Mouse (Mus musculus) midbrain, embryonic 13.5 days (tissue): ENCODE results near the gene Lrrc10b. TPM values are rescaled to one million over a fixed set of nuclear protein-coding genes. Genes with fewer than 3 reads are reported as not detected.

ENCODE experiments used
- ATAC-seq: fragments of 200-750 bp; cut with Nextera tagmentation; 2 replicates; pipeline ENCODE4 v1.8.0; 2017; ENCODE audit warnings: mild to moderate bottlenecking, moderate TSS enrichment, moderate library complexity
- H3K27ac ChIP-seq: fragments of 300-500 bp; sonication (generic); 2 replicates; pipeline ENCODE4 v1.5.1; 2015; ENCODE audit warnings: inconsistent platforms, mild to moderate bottlenecking, moderate library complexity
- H3K27me3 ChIP-seq: fragments of 300-500 bp; sonication (generic); 2 replicates; pipeline ENCODE4 v1.6.1; 2015; ENCODE audit warnings: mild to moderate bottlenecking, inconsistent platforms
- H3K36me3 ChIP-seq: fragments of 300-500 bp; sonication (generic); 2 replicates; pipeline ENCODE4 v1.6.1; 2015; ENCODE audit warnings: mild to moderate bottlenecking, inconsistent platforms
- H3K4me1 ChIP-seq: fragments of 300-500 bp; sonication (generic); replicated peaks from 2 replicates; pipeline ENCODE4 v1.6.1; 2015; ENCODE audit warnings: inconsistent platforms
- H3K4me2 ChIP-seq: fragments of 300-500 bp; sonication (generic); replicated peaks from 2 replicates; pipeline ENCODE4 v1.6.1; 2015; ENCODE audit warnings: moderate library complexity, mild to moderate bottlenecking, inconsistent platforms
- H3K4me3 ChIP-seq: fragments of 300-500 bp; sonication (generic); replicated peaks from 2 replicates; pipeline ENCODE4 v1.5.1; 2015; ENCODE audit warnings: mild to moderate bottlenecking, inconsistent platforms
- H3K9ac ChIP-seq: fragments of 300-500 bp; sonication (generic); replicated peaks from 2 replicates; pipeline ENCODE4 v1.6.1; 2015; ENCODE audit warnings: mild to moderate bottlenecking, inconsistent platforms
- H3K9me3 ChIP-seq: fragments of 300-500 bp; sonication (generic); 2 replicates; pipeline ENCODE4 v1.6.1; 2016; ENCODE audit warnings: mild to moderate bottlenecking, inconsistent platforms
- WGBS: fragments of 180-500 bp; shearing (Covaris S2); methylation state at CpG from one replicate; pipeline ENCODE4 v1.1.7; 2015; 5-methylcytosine and 5-hydroxymethylcytosine counted together
- polyA plus RNA-seq: library from polyadenylated mRNA; unstranded; fragments of >200 nt; fragmentation: Nextera tagmentation; extraction: Ambion mirVana; gene quantifications from 2 replicates; pipeline ENCODE4 v1.2.1, GENCODE M21; 2015

Lrrc10b gene
- polyA plus RNA-seq, 1 experiment from 2014 or later: 0.71 TPM

DNA sequence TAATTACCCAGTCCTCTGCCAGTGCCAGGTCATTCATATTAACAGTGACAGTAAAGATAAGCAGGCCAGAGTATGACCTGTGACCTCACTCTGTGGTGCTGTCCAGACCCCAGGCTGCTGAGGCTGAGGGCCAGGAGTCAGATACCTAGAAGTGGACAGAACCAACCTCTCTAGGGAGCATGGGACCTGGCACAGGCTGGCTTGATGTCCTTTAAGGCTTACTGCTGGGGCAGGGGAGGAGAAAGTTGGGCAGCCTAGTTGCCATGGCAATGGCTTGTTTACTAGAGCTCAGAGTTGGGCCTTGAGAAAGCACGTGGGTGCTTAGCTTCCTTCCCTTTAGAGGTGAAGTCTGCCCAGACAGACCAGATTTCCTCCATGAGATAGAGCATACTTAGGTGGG is 20.5 kb downstream of the Lrrc10b start:
- Histone ChIP-seq H3K4me2 (no peak overlapping the region), H3K36me3 (peaks cover 14% of the 10 kb centered on the region), H3K27ac (no peak overlapping the region), H3K9ac (no peak overlapping the region), H3K27me3 (no peaks in the 10 kb centered on the region), H3K9me3 (no peaks in the 10 kb centered on the region), H3K4me3 (no peak overlapping the region), H3K4me1 (peaks cover 3% of the 10 kb centered on the region)
- 24% methylated on average over 1 of the region's 1 CpGs for WGBS
- ATAC-seq: peak; percentile 4; the same call in 1 of the 2 replicates

DNA sequence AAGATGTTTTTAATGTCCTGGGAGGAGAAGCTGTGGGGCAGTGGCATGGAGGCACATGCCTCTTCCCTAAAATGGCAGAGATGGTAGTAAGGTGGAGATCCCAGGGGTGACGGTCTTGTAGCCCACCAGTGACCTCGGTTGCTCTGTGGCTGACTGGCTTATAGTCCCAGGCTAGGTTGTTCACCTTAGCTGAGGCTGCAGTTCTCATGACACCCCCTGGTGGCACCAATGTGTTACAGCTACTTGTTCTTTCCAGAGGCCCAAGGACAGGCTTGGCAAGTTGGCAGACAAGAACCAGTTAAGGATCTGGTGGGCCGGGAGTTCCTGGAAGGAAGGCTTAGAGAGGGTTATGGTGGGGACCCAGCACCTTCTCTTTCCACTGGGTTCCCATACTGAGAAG is 21.4 kb downstream of the Lrrc10b start:
- peaks cover 11% of the 10 kb centered on the region for H3K4me1 ChIP-seq
- H3K27ac ChIP-seq: no peak overlapping the region
- no peak overlapping the region for H3K4me2 ChIP-seq
- 0 out of 2 replicates have a peak, but pooled peaks cover under 1% of the 10 kb centered on the region for H3K27me3 ChIP-seq
- H3K9me3 ChIP-seq: no peaks in the 10 kb centered on the region
- peaks cover 12% of the 10 kb centered on the region for H3K36me3 ChIP-seq
- 31% methylated on average over 3 of the region's 3 CpGs for WGBS
- ATAC-seq: peak; percentile 53
- H3K9ac ChIP-seq: no peak overlapping the region
- H3K4me3 ChIP-seq: no peak overlapping the region

DNA sequence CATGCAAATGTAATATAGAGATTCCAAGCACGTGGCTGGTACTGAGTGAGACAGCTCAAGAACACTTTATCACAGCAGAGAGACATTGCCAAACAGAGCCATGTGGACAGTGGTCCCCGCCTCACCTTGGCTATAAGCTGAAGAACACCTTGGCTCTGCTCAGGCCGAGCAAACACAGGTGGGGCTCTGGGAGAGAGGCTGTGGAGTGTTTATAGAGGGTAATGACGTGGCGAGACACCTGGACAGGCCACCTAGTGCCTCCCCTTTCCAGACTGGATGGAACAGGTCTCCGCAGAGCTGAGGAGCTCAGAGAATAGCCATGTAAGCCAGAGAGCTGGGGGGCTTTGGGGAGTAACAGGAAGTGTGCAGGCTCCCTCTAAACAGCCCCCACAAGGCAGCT is 22.3 kb downstream of the Lrrc10b start:
- H3K4me1 ChIP-seq: peaks cover 19% of the 10 kb centered on the region
- H3K36me3 ChIP-seq: peaks cover 5% of the 10 kb centered on the region; the same call in 1 of the 2 replicates
- 81% methylated on average over 6 of the region's 6 CpGs for WGBS
- no peak overlapping the region for H3K4me2 ChIP-seq
- no peak for ATAC-seq
- no peak overlapping the region for H3K9ac ChIP-seq
- no peaks in the 10 kb centered on the region for H3K9me3 ChIP-seq
- H3K27ac ChIP-seq: no peak overlapping the region
- H3K4me3 ChIP-seq: no peak overlapping the region
- 0 out of 2 replicates have a peak, but pooled peaks cover 2% of the 10 kb centered on the region for H3K27me3 ChIP-seq

- H3K4me3 ChIP-seq: no peak overlapping the region
- H3K36me3 ChIP-seq: 0 out of 2 replicates have a peak, but pooled peaks cover under 1% of the 10 kb centered on the region
- 67% methylated on average over 9 of the region's 9 CpGs for WGBS
- H3K4me1 ChIP-seq: peaks cover 22% of the 10 kb centered on the region
- H3K9me3 ChIP-seq: no peaks in the 10 kb centered on the region
- no peak overlapping the region for H3K27ac ChIP-seq
- H3K4me2 ChIP-seq: no peak overlapping the region
- no peak overlapping the region for H3K9ac ChIP-seq
- no peak for ATAC-seq
- H3K27me3 ChIP-seq: 0 out of 2 replicates have a peak, but pooled peaks cover 2% of the 10 kb centered on the region
These were observed 23.3 kb downstream of the Lrrc10b start for GRCm38 (mm10) chr19:10433879-10434540.

DNA sequence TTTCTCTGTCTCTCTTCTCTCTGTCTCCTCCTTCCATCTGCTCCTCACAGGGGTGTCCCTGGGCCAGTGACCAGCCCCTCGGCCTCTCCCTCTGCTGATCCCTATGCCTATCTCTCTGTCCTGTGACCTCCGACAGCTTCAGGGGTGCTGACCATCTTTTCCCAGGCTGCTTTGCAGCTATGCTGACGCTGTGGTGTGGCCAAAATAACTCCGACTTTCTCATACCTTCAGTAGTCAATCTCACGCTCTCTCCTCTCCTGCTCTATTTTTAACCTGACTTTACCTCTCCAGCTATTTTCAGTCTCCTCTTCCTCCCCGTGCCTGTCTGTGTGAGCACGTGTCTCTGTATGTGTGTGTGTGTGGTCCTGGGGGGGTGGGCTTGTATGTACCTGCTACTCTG is 24.0 kb downstream of the Lrrc10b start:
- Histone ChIP-seq H3K36me3 (no peaks in the 10 kb centered on the region), H3K9me3 (no peaks in the 10 kb centered on the region), H3K27ac (no peak overlapping the region), H3K4me3 (no peak overlapping the region), H3K9ac (no peak overlapping the region), H3K4me2 (no peak overlapping the region), H3K27me3 (0 out of 2 replicates have a peak, but pooled peaks cover 2% of the 10 kb centered on the region), H3K4me1 (peaks cover 22% of the 10 kb centered on the region)
- no peak for ATAC-seq
- 80% methylated on average over 7 of the region's 7 CpGs for WGBS

DNA sequence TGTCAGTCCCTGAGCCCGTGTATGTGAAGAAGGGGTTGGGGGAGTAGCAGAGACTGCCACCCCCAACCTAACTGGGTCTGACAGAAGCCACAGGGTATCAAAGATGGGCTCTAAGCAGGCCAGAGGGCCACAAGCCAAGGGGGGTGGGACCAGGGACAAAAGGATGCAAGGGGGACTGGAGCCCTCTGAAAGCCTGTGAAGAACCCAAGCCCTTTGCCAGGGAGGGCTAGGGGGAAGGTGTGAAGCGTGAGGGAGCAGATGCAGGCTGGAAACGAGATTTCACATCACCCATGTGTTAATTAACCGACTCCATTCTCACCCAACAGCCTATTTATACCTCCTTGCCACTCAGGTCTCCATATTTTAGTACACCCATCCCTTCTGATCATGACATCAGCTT is 25.4 kb downstream of the Lrrc10b start:
- Histone ChIP-seq H3K4me1 (peaks cover 26% of the 10 kb centered on the region), H3K9me3 (no peaks in the 10 kb centered on the region), H3K27me3 (0 out of 2 replicates have a peak, but pooled peaks cover 2% of the 10 kb centered on the region), H3K9ac (no peak overlapping the region), H3K36me3 (no peaks in the 10 kb centered on the region), H3K4me2 (no peak overlapping the region), H3K27ac (no peak overlapping the region), H3K4me3 (no peak overlapping the region)
- 61% methylated on average over 4 of the region's 4 CpGs for WGBS
- ATAC-seq: 0 out of 2 replicates have a peak, but pooled peaks have one; percentile 3

- Histone ChIP-seq H3K4me1 (peaks cover 29% of the 10 kb centered on the region), H3K36me3 (no peaks in the 10 kb centered on the region), H3K9ac (no peak overlapping the region), H3K4me3 (no peak overlapping the region), H3K27me3 (0 out of 2 replicates have a peak, but pooled peaks cover 2% of the 10 kb centered on the region), H3K4me2 (no peak overlapping the region), H3K9me3 (no peaks in the 10 kb centered on the region), H3K27ac (no peak overlapping the region)
- peak; percentile 25 for ATAC-seq
- WGBS: 56% methylated on average over 3 of the region's 3 CpGs
These were observed 25.9 kb downstream of the Lrrc10b start for GRCm38 (mm10) chr19:10431410-10431809.

DNA sequence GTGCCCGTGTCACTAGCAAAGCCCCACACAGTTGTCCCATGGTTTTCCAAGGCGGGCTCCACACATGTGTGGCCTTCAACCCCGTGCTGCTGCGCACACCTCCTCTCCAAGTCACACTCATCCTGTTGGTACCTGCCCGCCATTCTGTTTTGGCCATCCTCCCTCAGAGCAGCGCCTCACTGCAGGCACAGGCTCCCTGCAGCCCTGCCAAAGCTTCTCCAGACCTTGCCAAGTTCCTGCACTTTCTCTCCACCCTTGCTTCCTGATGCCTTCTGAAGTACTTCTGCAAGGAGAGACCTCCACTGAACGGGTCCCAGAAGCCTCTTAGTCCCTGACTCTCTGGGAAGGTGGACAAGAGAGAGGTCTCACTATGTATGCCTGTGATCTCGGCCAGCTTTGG is 27.9 kb downstream of the Lrrc10b start:
- Histone ChIP-seq H3K9me3 (no peaks in the 10 kb centered on the region), H3K36me3 (no peaks in the 10 kb centered on the region), H3K27me3 (0 out of 2 replicates have a peak, but pooled peaks cover 5% of the 10 kb centered on the region), H3K4me3 (no peak overlapping the region), H3K4me2 (no peak overlapping the region), H3K4me1 (peaks cover 43% of the 10 kb centered on the region), H3K9ac (no peak overlapping the region), H3K27ac (no peak overlapping the region)
- ATAC-seq: no peak
- 87% methylated on average over 8 of the region's 8 CpGs for WGBS

GRCm38 (mm10) chr19:10427431-10427830 is 29.8 kb downstream of the Lrrc10b start:
- H3K27ac ChIP-seq: no peak overlapping the region
- no peak for ATAC-seq

GRCm38 (mm10) chr19:10426793-10427192 is 30.5 kb downstream of the Lrrc10b start:
- H3K9ac ChIP-seq: no peak overlapping the region
- H3K27me3 ChIP-seq: peaks cover 21% of the 10 kb centered on the region; the same call in 1 of the 2 replicates
- H3K4me2 ChIP-seq: no peak overlapping the region
- WGBS: 52% methylated on average over 6 of the region's 6 CpGs
- H3K4me1 ChIP-seq: peaks cover 54% of the 10 kb centered on the region
- H3K9me3 ChIP-seq: no peaks in the 10 kb centered on the region
- no peaks in the 10 kb centered on the region for H3K36me3 ChIP-seq
- ATAC-seq: no peak
- no peak overlapping the region for H3K4me3 ChIP-seq
- H3K27ac ChIP-seq: no peak overlapping the region

More at GRCm38 (mm10) chr19:10427431-10427830, 29.8 kb downstream of the Lrrc10b start:
- Histone ChIP-seq H3K36me3 (no peaks in the 10 kb centered on the region), H3K4me2 (no peak overlapping the region), H3K4me1 (peaks cover 50% of the 10 kb centered on the region), H3K9ac (no peak overlapping the region), H3K27me3 (peaks cover 21% of the 10 kb centered on the region; the same call in 1 of the 2 replicates), H3K4me3 (no peak overlapping the region), H3K9me3 (no peaks in the 10 kb centered on the region)
- 83% methylated on average over 9 of the region's 9 CpGs for WGBS

- H3K36me3 ChIP-seq: no peaks in the 10 kb centered on the region
- WGBS: 43% methylated on average over 25 of the region's 25 CpGs
These were observed 31.0 kb downstream of the Lrrc10b start for GRCm38 (mm10) chr19:10426312-10426711.

DNA sequence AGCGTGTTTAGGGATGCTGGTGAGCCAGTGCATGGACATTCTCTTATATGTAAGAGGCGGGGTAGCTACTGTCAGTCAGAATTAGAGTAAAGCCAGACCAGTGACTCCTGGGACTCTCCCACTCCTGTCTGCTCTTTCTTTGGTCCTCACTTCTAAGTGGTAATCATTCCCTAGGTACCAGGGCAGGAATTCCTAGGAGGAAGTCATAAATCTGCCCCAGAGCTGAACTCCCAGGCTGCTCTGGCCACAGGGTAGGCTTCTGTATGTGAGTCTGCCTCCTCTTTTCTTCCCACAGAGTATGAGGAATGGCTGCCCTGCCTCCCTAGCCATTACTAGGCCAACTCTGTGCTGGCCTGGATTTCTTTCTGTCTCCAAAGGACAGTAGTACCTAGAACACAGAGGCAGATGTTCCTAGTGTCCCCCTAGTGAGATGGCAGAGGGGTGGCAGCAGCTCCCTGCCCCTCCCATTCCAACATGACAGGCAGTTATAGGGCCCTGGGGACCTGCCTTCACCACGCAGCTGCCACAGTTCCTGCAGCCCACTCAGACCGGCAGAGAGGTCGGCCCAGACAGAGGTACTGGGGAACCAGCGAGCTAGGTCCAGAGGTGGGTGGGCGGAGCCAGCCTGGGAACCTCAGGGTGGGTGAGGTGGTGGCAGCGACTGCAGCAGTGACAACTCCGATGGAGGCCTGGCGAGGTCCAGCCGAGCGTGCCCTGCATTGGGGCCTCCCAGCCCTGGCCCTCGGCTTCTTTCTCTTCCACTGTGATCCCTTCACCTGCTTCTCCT is 31.6 kb downstream of the Lrrc10b start:
- WGBS: 30% methylated on average over 13 of the region's 13 CpGs

More at GRCm38 (mm10) chr19:10426312-10426711, 31.0 kb downstream of the Lrrc10b start:
- Histone ChIP-seq H3K4me3 (no peak overlapping the region), H3K9me3 (no peaks in the 10 kb centered on the region), H3K27ac (no peak overlapping the region), H3K27me3 (peaks cover 21% of the 10 kb centered on the region; the same call in 1 of the 2 replicates), H3K4me1 (peaks cover 54% of the 10 kb centered on the region), H3K9ac (0 out of 2 replicates have a peak overlapping the region, but pooled peaks have one; percentile 14), H3K4me2 (no peak overlapping the region)
- no peak for ATAC-seq

More for the DNA sequence above, 31.6 kb downstream of the Lrrc10b start:
- Histone ChIP-seq H3K9me3 (no peaks in the 10 kb centered on the region), H3K4me3 (no peak overlapping the region), H3K9ac (0 out of 2 replicates have a peak overlapping the region, but pooled peaks have one; percentile 14), H3K4me2 (no peak overlapping the region), H3K4me1 (peaks cover 50% of the 10 kb centered on the region), H3K27me3 (peaks cover 19% of the 10 kb centered on the region; the same call in 1 of the 2 replicates), H3K27ac (no peak overlapping the region), H3K36me3 (no peaks in the 10 kb centered on the region)
- no peak for ATAC-seq
